Mouse (Mus musculus) spleen, postnatal 36 days (tissue): Measurements from ENCODE around the gene Gngt1.

Experiments
- DNase-seq, 2 experiments: peaks; one replicate each; pipeline ENCODE4 v3.0.0; 2022; ENCODE audit warnings: low spot score in 2 of 2, mixed read lengths in 1 of 2

The Gngt1 gene

DNA sequence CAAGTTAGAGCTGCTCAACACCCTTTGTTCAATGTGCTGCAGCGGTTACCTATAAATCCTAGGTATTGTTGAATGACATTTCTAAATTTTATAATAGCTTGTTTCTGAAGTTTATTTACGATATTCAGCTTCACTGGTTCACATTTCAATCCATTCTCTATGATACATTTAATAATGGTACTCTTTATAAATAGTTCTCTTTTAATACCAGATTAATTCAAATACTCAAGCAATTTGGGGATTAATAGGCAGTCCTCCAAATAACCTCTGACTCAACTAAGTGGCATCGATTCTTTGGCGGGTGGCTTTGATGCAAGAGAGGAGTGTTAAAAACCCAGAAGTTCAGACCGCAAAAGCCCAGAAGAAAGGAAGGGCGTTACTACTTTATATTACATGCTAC lies at the start of gene Gngt1:
Gene Gngt1 (plus strand): TSS at position 301 of the 400 bp plus-strand sequence.
- DNase-seq = no peak

DNA sequence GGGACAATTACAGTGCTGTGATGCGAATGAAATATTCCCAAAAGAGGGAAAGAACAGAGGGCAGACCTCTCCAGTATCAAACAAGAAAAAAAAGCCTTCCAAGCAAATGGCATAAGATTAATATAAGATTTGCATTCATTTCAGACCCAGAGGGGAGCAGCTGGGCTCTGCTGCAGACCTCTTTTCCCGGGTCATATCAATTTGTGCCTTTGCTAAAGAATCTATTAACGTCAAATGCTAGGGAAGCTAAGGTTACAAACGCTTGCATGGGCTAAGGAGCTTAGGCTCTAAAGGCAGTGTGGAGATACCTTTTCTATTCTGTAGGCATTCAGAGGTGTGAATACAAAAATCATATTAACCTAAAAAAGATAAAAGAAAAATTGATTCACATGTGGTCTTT lies 38.6 kb upstream of the Gngt1 start:
- DNase-seq = no peak

DNA sequence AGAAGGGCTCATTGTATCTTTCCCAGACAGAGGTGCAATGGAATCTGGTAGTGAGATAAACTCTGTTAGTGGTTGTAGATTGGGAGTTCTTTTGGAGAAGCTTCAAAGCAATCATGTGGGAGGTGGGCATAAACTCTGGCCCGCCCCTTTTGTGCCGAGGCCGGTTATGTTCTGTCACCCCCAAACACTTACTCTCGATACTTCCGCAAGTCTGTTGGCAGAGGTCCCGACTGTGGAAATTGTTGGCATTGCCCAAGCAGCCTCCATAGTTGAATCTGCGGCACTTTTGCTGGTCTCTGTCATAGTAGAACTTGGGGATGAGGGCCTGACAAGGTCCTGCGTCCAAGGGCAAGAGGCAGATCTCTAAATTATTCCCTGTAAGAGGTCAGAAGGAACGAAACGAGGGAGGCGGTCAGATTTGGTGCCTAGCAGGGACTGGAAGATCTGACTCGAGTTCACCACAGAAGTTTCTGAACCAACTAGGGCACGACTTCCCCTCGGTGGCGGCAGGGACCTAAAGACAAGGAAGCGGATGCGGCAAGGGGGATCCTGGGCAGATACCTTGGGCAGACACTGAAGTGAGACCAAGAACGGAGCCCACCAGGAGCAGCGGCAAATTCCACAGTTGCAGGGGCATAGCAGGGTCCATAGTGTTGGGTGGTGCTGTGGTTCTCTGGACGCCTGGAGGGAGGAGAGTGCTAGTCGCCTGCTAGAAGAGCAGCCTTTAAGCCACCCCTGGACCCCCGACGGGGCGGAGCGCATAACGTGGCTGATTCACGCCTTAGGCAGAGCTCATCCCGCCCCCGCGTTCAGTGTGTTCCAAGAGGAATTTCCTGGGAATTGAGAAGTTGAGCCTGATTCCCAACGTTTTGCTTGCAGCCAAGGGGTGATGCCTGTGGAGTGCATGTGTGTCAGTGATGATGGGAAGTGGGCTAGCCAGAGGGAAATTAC lies 25.6 kb upstream of the Gngt1 start:
- peak in 1 of 2 experiments; percentile 1 for DNase-seq

DNA sequence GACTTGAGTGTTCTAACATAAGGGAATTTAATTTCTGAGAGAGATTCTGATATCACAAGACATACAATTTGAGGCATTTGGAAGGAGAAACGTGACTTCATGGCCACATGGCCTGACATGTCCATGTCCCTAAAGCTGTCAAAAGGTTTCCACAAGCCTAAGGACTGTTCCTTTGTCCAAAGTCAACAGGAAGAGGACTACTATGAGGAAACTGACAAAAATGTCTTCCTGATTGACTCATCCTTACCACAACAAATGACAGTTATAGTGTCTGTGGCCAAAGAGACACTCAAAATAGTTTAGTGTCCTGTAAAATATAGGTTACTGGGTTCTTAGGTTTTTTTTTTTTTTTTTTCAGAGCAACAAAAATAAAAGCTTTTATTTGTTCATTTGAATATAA lies 19.9 kb upstream of the Gngt1 start:
- no peak for DNase-seq

DNA sequence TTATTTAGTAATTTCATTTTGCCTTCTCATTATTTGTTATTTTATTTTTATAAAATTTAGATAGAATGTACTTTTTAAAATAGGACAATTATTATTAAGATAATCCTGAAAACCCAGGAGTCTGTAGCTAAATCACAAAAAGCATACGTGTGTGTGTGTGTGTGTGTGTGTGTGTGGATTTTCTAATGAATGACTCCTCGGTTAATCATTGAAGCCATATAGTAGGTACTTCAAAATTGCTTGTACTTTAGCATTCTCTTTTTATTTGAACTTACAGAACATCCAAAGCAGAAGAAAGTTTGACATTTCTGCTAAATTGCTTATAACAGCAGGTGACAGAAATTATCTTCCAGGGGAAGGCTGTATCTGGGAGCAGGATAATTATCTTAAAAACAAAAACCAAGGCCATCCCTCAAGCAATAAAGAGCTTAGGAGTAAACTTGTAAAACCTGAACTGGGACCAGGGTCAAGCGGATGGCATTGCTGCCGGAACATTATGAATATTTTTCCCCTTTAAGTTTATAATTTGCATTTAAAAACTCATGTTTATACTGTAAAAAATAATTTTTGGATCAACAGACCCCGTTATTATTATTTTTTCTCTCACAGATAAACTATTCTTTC lies 10.8 kb upstream of the Gngt1 start:
- DNase-seq = no peak

DNA sequence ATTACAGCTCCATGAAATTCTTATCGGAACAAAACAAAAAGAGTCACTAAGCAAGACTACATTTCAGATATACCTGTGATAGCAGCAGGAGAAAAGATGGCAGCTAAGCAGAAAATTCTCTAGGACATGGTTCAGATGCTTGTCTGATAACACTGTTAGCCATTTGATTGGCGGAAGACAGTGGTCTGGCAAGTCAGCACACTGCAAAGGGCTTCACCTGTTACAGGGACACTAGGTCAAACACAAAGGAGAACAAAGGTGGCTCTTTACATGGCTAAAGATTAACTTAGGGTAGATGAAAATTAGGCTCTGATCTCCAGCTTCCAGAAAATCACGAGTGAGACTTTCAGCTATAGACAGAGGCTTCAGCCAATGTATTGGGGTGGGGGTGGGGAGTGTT lies 4.8 kb upstream of the Gngt1 start, which contains the start of gene Tfpi2:
Gene Tfpi2 (minus strand): TSS at position 170 of the 400 bp plus-strand sequence.
- DNase-seq = no peak

DNA sequence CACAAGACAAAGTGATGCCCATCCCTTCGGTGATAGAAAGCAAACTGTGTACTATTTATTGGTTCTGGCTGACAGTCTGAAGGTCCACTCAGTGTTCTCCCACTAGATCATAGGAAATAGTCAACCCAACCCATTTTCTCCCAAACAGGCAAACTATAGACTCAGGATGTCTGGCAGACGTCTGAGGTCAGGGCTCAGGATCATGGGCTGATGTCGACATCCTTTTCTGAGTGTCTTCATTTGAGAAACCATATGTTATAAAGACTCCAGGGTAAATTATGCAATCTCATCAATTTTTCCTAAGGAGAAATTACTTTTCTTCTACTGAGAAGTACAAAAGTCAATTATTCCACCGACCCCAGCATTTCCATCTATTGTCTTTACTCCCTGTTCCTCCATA lies 4.5 kb downstream of the Gngt1 start:
- no peak for DNase-seq

DNA sequence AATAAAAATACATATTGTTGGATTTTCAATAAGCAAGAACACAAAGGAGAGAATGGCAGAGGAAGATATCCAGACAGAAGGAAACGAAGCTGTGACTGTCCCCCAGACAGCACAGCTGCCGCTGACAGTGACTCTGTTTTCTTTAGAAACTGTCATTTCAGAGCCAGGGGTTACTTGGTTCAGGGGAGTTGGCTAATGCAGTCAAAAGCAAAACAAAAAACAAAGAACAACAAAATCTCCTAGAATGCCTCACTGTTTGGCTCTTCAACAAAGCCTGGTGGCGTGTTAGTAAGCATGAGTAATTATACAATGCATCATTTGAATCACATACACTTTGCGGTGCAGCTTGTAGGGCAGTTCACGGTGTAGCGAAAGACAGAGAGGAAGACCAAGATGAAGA lies 5.7 kb downstream of the Gngt1 start:
- no peak for DNase-seq

DNA sequence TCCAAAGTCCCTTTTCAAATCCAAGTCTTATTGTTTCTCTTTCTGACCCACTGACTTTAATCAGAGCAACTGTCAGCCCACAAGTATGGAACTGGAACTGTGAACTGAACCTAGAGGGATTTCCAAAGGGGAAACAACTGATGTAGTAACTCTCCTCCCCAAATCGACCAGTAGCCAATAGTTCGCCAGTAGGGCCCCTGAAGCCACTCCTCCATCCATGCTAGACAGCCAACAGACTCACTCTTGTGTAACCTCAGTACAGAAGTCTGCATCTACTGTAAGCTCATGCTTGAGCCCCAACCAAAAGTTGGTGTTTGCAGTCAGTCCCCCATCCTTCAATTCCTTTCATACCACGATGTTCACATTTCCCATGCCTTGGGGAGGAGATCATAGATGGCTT lies 7.1 kb downstream of the Gngt1 start:
- DNase-seq = no peak

DNA sequence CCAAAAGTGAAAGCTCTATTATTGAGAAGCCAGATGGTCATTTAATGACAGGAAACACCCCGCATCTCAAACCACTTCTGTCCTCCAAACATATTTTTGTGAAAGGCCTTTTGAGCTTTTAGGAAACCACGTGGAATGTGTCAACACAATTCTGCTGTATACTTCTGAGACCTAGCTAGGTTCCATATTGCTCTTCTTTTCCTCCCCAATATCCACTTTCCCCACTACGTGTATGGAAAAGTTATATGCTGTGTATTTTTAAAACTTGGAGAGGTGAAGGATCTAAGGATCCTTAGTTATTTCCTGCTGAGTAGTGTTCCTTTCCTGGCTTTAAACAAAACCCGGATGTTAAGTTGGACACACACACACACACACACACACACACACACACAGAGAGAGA lies 9.9 kb downstream of the Gngt1 start:
- no peak for DNase-seq

DNA sequence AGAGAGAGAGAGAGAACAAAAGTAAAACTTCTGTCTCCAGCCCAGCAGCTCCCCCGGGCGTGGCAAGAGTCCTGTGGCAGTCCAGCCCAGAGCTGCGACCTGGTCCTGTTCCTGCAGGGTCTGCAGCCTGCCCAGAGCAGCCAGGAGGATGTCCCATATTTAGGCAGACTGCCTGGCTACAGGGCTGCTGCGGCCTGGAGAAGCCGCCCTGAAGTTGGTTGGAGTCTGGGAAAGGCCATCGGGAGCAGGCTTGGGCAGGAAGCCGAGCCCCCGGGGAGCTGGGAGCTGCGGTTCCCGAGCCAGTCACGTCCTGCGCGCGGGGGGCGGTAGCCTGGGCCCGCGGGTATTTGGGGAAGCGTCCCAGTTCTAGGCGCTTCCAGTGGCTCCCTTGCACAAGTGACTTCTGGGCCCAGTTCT lies 10.3 kb downstream of the Gngt1 start, which contains the start of gene Gng11:
Gene Gng11 (plus strand): TSS at position 15 of the 417 bp plus-strand sequence.
- peak; percentile 2 to 3 for DNase-seq

DNA sequence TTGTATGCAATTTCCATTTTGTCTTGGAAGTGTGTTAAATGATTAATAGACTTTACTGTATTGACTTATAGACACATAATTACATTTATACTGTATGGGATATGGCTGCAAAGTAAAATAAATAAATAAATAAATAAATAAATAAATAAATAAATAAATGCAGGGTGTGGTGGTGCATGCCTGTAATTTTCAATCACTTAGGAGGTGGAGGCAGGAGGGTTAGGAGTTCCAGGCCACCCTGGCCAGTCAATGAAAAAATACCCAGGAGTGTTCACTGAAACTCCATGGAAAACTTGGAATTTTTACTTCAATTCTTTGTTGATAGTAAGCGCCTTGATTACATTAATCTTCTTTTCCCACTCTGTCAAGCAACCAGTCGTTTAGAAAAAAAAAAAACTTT lies 11.2 kb downstream of the Gngt1 start:
- no peak for DNase-seq

DNA sequence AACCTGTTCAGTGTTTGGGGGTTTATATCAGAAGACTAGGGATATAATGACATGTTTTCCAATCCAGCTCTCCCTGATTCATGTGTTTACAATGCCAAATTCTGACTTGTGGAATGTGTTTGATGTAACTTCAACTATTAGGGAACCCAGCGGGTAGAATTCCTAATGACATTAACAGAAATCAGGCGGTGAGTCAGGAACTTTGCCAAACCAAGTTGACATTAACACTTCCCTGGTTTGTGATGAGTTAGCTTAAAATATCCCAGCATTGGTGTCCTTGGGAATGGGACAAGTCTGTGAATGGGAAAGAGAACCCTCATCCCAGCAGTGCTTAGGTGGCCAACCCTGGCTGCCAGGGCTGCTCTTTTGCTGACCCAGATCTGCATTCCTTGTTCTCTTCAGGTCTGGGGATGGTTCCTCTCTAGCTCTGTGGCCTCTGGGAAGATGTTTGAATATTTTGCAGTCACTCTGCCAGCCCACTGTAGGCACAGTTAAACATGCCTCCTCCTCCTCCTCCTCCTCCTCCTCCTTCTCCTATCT lies 15.0 kb downstream of the Gngt1 start:
- no peak for DNase-seq

DNA sequence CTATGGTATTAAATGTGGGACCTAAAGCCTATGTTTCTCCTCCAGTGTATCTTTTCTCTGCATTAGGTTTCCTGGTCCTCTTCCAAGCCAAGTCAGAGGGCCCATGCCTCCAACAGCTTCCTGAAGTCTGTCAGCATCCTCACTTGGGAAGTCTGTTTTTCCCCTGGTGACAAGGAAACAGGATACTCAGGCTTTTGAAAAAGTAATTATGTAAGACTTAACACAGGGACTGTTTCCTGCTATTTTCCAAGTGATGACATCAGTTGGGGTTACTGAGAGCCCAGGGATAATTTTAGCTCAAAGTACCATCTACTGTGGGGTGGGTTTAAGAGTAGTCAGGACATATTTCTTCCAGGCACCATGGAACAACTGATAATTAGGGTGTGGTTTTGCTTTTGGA lies 16.0 kb downstream of the Gngt1 start:
- DNase-seq = no peak

DNA sequence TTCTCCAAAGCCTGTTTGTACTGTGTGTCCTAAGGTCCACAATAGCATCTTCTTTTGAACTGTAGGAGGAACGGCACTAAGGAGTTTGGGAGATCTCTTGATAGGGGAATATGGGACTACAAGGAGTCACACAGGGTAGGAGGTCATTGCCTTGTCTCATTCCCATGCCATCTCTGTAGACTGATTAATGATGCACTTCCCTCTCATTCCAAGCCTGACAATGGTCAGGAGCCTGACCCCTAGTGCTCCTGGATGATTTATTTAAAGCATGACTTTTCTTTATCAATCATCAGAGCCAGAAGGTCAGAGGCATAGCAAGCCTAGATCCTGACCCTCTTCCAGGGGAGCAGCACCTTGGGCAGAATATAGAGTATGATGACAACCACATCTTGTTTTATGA lies 29.1 kb downstream of the Gngt1 start:
- DNase-seq = no peak

DNA sequence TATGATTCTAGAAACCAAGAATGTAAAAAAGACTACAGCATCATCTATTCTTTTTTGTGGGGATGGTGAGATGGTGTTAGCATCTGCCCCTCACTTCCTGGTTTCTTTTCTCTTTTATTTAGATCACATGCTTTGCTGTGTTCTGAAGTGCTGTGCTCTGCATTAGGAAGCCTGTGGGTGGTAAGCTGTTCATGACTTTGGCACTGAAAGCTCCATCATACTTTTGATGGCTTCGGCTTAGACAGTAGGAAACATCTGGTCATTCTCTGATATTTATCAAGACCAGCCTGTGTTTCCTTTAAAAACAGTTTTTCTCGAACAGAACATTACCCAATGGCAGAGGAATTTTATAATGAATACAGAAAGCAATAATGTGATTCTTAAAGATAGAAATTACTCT lies 32.8 kb downstream of the Gngt1 start:
- no peak for DNase-seq

DNA sequence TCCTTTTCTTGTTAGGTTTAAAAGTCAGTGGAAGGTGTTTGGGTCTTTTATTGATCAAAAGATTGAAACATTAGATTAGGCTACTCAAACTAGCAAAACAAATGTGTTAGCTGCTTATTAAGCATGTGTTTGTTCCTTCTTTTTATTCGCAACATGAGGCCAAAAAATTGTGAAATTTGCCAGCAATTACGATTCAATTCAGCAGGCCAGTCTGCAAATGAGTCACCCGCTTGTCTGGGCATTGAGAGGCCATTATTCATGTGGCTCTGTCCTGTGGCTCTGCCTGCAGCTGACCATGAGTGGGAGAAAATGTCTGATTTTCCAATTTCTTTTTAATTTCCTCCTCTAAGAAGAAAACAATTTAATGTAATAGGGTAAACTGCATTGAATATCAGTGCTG lies 37.4 kb downstream of the Gngt1 start:
- DNase-seq = no peak

DNA sequence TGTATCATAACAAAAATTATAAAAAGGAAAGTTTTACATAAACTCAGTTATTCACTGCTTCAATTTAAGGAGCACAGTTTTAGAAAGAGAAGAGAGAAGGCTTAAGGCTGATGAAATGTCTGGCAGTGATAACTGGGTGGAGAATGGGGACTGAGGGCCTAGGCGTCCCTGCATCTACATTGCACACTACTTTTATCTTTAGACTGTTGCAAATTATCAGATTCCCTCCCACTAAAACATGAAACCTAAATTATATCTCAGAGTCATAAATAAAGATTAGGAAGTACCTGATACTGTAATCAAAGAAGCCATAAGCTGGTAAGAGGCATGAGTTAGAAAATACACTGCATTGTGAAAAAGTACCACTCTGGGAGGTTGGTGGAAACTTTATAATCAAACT lies 48.2 kb downstream of the Gngt1 start:
- DNase-seq = no peak
